Mouse (Mus musculus) common myeloid progenitor, adult 5-6 weeks (primary cell): ENCODE results near the gene Lap3. TPM values are rescaled to one million over a fixed set of nuclear protein-coding genes. Genes with fewer than 3 reads are reported as not detected.

Source experiments
- ATAC-seq: replicated peaks from 2 replicates; pipeline ENCODE4 v1.8.0; 2016; ENCODE audit warnings: low read depth, mild to moderate bottlenecking, moderate TSS enrichment, inconsistent platforms; ENCODE audit not compliant: poor library complexity, severe bottlenecking
- total RNA-seq: library from RNA; stranded (forward); fragments of 200-1000, 187-1606 nt; gene quantifications from 2 replicates; pipeline ENCODE4 v1.2.3, GENCODE M21; 2017

Gene Lap3
- total RNA-seq, 1 experiment from 2014 or later: 95.1 TPM

DNA sequence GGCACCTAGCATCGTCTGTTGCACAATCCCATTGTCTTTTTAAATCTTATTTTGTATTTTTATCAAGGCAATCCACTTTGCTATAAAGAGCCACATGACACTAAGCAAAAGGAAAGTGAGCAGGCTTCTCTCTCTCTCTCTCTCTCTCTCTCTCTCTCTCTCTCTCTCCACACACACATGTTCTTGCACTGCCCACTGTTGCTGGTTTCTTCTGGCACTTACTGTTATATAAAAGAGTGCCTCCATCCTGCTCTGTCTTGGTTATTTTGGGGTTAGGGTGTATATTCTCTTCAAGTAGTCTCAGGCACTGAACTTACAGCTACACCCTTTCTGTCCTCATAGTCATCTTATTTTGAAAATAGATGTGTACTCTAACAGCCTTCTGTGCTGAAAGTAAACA lies 56.4 kb downstream of the Lap3 start:
- no peak for ATAC-seq

Other genes with a start within 250 kb of the Lap3 start
- gene Qdpr, start 43.1 kb upstream of the Lap3 start, total RNA-seq: 65.7 and 66.0 TPM in 2 replicates
- not detected in 2 replicates for gene Clrn2, start 39.6 kb upstream of the Lap3 start, total RNA-seq
- 26.8 and 32.7 TPM in 2 replicates for gene Med28, start 26.9 kb downstream of the Lap3 start, total RNA-seq
- gene Fam184b, start 146.2 kb downstream of the Lap3 start, total RNA-seq: 0.05 TPM in 1 of 2 replicates, not detected in the other
- gene Ncapg, start 176.5 kb downstream of the Lap3 start, total RNA-seq: 81.2 and 95.3 TPM in 2 replicates